Mouse (Mus musculus): ENCODE results near the gene Dcaf17. TPM values are rescaled to one million over a fixed set of nuclear protein-coding genes. Genes with fewer than 3 reads are reported as not detected.
A peak's percentile ranks its signal among the peaks of the same experiment; 100 is the strongest.

Gene Dcaf17
- total and polyA plus RNA-seq, 2 experiments from 2014 or later, result 12.3 to 20.5 TPM

- DNase-seq (ENCODE audit: low spot score) (no peak), ATAC-seq (no peak)
- H3K4me3 ChIP-seq (ENCODE audit: low read length), result no peak overlapping the region
- WGBS, result 76% methylated on average over 6 of the region's 6 CpGs
- 0 out of 2 replicates have a peak, but pooled peaks cover under 1% of the 10 kb centered on the region for H3K4me1 ChIP-seq (ENCODE audit: insufficient read depth, low read length)
- no peaks in the 10 kb centered on the region for H3K27me3 ChIP-seq (ENCODE audit: insufficient read depth, low read length)
- H3K4me2 ChIP-seq (ENCODE audit: low read depth, low read length), result no peak overlapping the region
- no peak overlapping the region for H3K9ac ChIP-seq (replicated peaks; ENCODE audit: low read length)
- H3K27ac ChIP-seq, result no peak overlapping the region
- TF ChIP-seq CTCF (IDR thresholded peaks at IDR 0.05; ENCODE audit: low read depth), result no peak
- no peaks in the 10 kb centered on the region for H3K9me3 ChIP-seq (ENCODE audit: low read length)
- no peaks in the 10 kb centered on the region for H3K36me3 ChIP-seq (ENCODE audit: insufficient read depth, low read length)
These were observed 8.3 kb upstream of the Dcaf17 start for GRCm38 (mm10) chr2:71046751-71047320.

- no peaks in the 10 kb centered on the region for H3K9me3 ChIP-seq (ENCODE audit: low read length)
- no peak overlapping the region for H3K4me3 ChIP-seq (ENCODE audit: low read length)
- no peak overlapping the region for H3K4me2 ChIP-seq (ENCODE audit: low read depth, low read length)
- H3K4me1 ChIP-seq (ENCODE audit: insufficient read depth, low read length), result 0 out of 2 replicates have a peak, but pooled peaks cover 2% of the 10 kb centered on the region
- no peak overlapping the region for H3K9ac ChIP-seq (replicated peaks; ENCODE audit: low read length)
- WGBS, result 79% methylated on average over 12 of the region's 12 CpGs
- H3K36me3 ChIP-seq (ENCODE audit: insufficient read depth, low read length), result no peaks in the 10 kb centered on the region
- H3K27ac ChIP-seq, result no peak overlapping the region
- no peak for TF ChIP-seq CTCF (IDR thresholded peaks at IDR 0.05; ENCODE audit: low read depth)
- ATAC-seq (no peak), DNase-seq (ENCODE audit: low spot score) (no peak)
- no peaks in the 10 kb centered on the region for H3K27me3 ChIP-seq (ENCODE audit: insufficient read depth, low read length)
These were observed 6.2 kb upstream of the Dcaf17 start for GRCm38 (mm10) chr2:71048896-71049295.

GRCm38 (mm10) chr2:71050511-71050910, 4.6 kb upstream of the Dcaf17 start:
- H3K36me3 ChIP-seq (ENCODE audit: insufficient read depth, low read length), result no peaks in the 10 kb centered on the region
- no peak overlapping the region for H3K4me3 ChIP-seq (ENCODE audit: low read length)
- ATAC-seq (no peak), DNase-seq (ENCODE audit: low spot score) (no peak)
- H3K4me2 ChIP-seq (ENCODE audit: low read depth, low read length), result no peak overlapping the region
- H3K27ac ChIP-seq, result no peak overlapping the region
- peaks cover 8% of the 10 kb centered on the region; the same call in 1 of the 2 replicates for H3K4me1 ChIP-seq (ENCODE audit: insufficient read depth, low read length)
- WGBS, result 88% methylated on average over 7 of the region's 7 CpGs
- TF ChIP-seq CTCF (IDR thresholded peaks at IDR 0.05; ENCODE audit: low read depth), result no peak
- H3K27me3 ChIP-seq (ENCODE audit: insufficient read depth, low read length), result no peaks in the 10 kb centered on the region
- no peaks in the 10 kb centered on the region for H3K9me3 ChIP-seq (ENCODE audit: low read length)
- no peak overlapping the region for H3K9ac ChIP-seq (replicated peaks; ENCODE audit: low read length)

GRCm38 (mm10) chr2:71054716-71055115, 412 bp upstream of the Dcaf17 start:
- Histone ChIP-seq H3K9me3 (ENCODE audit: low read length) (no peaks in the 10 kb centered on the region), H3K27ac (no peak overlapping the region), H3K27me3 (ENCODE audit: insufficient read depth, low read length) (no peaks in the 10 kb centered on the region), H3K9ac (replicated peaks; ENCODE audit: low read length) (peak overlapping the region; percentile 78; the same call in 1 of the 2 replicates), H3K36me3 (ENCODE audit: insufficient read depth, low read length) (no peaks in the 10 kb centered on the region), H3K4me2 (ENCODE audit: low read depth, low read length) (peak overlapping the region; percentile 97), H3K4me3 (ENCODE audit: low read length) (peak overlapping the region; percentile 68), H3K4me1 (ENCODE audit: insufficient read depth, low read length) (peaks cover 8% of the 10 kb centered on the region; the same call in 1 of the 2 replicates)
- 31% methylated on average over 9 of the region's 9 CpGs for WGBS
- DNase-seq (ENCODE audit: low spot score), result no peak
- no peak for TF ChIP-seq CTCF (IDR thresholded peaks at IDR 0.05; ENCODE audit: low read depth)
- ATAC-seq, result no peak

- H3K27ac ChIP-seq, result peak overlapping the region; percentile 92
- H3K36me3 ChIP-seq (ENCODE audit: insufficient read depth, low read length), result no peaks in the 10 kb centered on the region; the same call in 1 of the 2 replicates
- DNase-seq (ENCODE audit: low spot score) (peak; percentile 71), ATAC-seq (no peak)
- 14% methylated on average over 21 of the region's 21 CpGs for WGBS
- H3K4me1 ChIP-seq (ENCODE audit: insufficient read depth, low read length), result peaks cover 8% of the 10 kb centered on the region; the same call in 1 of the 2 replicates
- peak; percentile 50; the same call in 1 of the 2 replicates for TF ChIP-seq CTCF (IDR thresholded peaks at IDR 0.05; ENCODE audit: low read depth)
- no peaks in the 10 kb centered on the region for H3K27me3 ChIP-seq (ENCODE audit: insufficient read depth, low read length)
- H3K9me3 ChIP-seq (ENCODE audit: low read length), result no peaks in the 10 kb centered on the region
- H3K4me2 ChIP-seq (ENCODE audit: low read depth, low read length), result peak overlapping the region; percentile 97
- H3K9ac ChIP-seq (replicated peaks; ENCODE audit: low read length), result peak overlapping the region; percentile 78
- peak overlapping the region; percentile 68 for H3K4me3 ChIP-seq (ENCODE audit: low read length)
These were observed 1.1 kb downstream of the Dcaf17 start for GRCm38 (mm10) chr2:71056115-71056835.

GRCm38 (mm10) chr2:71071601-71072000, 16.5 kb downstream of the Dcaf17 start:
- Histone ChIP-seq H3K9ac (replicated peaks; ENCODE audit: low read length) (no peak overlapping the region), H3K36me3 (ENCODE audit: insufficient read depth, low read length) (peaks cover 3% of the 10 kb centered on the region; the same call in 1 of the 2 replicates), H3K4me3 (ENCODE audit: low read length) (no peak overlapping the region), H3K4me2 (ENCODE audit: low read depth, low read length) (no peak overlapping the region), H3K4me1 (ENCODE audit: insufficient read depth, low read length) (no peaks in the 10 kb centered on the region), H3K27ac (no peak overlapping the region), H3K9me3 (ENCODE audit: low read length) (no peaks in the 10 kb centered on the region), H3K27me3 (ENCODE audit: insufficient read depth, low read length) (no peaks in the 10 kb centered on the region)
- WGBS, result 99% methylated on average over 4 of the region's 4 CpGs
- no peak for TF ChIP-seq CTCF (IDR thresholded peaks at IDR 0.05; ENCODE audit: low read depth)
- DNase-seq (ENCODE audit: low spot score) (no peak), ATAC-seq (no peak)

GRCm38 (mm10) chr2:71073330-71073729, 18.2 kb downstream of the Dcaf17 start:
- no peaks in the 10 kb centered on the region for H3K9me3 ChIP-seq (ENCODE audit: low read length)
- 93% methylated on average over 3 of the region's 3 CpGs for WGBS
- ATAC-seq, result no peak
- no peak for DNase-seq (ENCODE audit: low spot score)
- no peak overlapping the region for H3K27ac ChIP-seq
- H3K27me3 ChIP-seq (ENCODE audit: insufficient read depth, low read length), result no peaks in the 10 kb centered on the region
- H3K9ac ChIP-seq (replicated peaks; ENCODE audit: low read length), result no peak overlapping the region
- peaks cover 3% of the 10 kb centered on the region; the same call in 1 of the 2 replicates for H3K36me3 ChIP-seq (ENCODE audit: insufficient read depth, low read length)
- H3K4me1 ChIP-seq (ENCODE audit: insufficient read depth, low read length), result no peaks in the 10 kb centered on the region
- no peak for TF ChIP-seq CTCF (IDR thresholded peaks at IDR 0.05; ENCODE audit: low read depth)
- no peak overlapping the region for H3K4me2 ChIP-seq (ENCODE audit: low read depth, low read length)
- H3K4me3 ChIP-seq (ENCODE audit: low read length), result no peak overlapping the region
